Mouse (Mus musculus): ENCODE results near the gene Tcirg1. TPM values are rescaled to one million over a fixed set of nuclear protein-coding genes. Genes with fewer than 3 reads are reported as not detected.

Gene Tcirg1
- polyA plus RNA-seq, 1 experiment from 2014 or later = 28.8 TPM

DNA sequence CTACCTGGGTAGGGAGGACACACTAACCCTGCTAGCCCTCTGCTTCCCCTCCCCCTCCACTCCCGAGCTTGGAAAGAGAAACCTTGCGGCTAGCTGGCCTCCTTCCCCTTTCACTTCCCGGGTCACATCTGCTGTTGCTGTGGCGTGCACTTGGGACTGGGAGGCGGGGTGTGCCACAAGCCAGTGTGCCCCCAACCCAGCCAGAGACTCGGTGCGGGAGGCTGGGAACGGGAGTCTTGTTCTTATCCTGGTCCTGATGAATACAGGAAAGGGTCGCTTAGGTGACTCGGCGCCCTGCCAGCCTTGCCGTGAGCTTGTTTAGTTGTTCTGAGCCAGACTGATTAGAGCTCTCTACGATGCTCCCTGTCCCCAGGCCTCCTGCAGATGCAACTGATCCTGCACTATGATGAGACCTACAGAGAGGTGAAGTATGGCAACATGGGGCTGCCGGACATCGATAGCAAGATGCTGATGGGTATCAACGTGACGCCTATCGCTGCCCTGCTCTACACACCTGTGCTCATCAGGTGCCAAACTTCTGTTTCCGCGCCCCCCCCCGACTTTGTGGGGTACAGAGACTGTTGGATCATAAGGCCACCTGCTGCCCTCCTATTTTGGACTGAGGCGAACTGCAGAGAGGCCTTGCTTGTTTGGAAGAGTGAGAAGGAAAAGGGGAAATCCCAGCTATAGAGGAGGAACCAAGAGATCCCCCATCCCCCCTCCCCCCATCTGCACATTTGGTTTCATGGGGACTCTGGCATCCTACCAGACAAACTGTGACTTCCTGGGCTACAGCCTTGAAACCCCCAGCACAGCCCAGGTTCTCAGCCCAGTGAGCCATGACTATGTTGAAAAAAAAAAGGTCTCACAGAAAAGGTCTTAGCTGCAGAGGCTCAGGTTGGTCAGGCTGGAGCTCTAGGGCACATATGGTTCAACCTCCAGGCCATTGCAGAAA is 29.2 kb upstream of the Tcirg1 start:
- DNase-seq (ENCODE audit: low spot score) = peak; percentile 61
- 7% methylated on average over 22 of the region's 22 CpGs for WGBS
- peak overlapping the region; percentile 73 for H3K27ac ChIP-seq (replicated peaks)

GRCm38 (mm10) chr19:3935032-3935895 is 28.3 kb upstream of the Tcirg1 start, which contains the start of gene Unc93b1:
Unc93b1 (plus strand) TSS chr19:3935186.
- H3K27ac ChIP-seq (replicated peaks) = peak within 1 kb of the TSS; percentile 73
- DNase-seq (ENCODE audit: low spot score) = peak; percentile 75
- 5% methylated on average over 42 of the region's 42 CpGs for WGBS

More for the DNA sequence above, 29.2 kb upstream of the Tcirg1 start:
- no peaks in the 10 kb centered on the region for H3K36me3 ChIP-seq (replicated peaks)
- H3K4me1 ChIP-seq = peaks cover 17% of the 10 kb centered on the region
- H3K4me3 ChIP-seq = peak overlapping the region; percentile 64
- no peaks in the 10 kb centered on the region for H3K9me3 ChIP-seq
- peaks cover 28% of the 10 kb centered on the region for H3K27me3 ChIP-seq (replicated peaks; ENCODE audit: low read depth, poor library complexity, severe bottlenecking)

DNA sequence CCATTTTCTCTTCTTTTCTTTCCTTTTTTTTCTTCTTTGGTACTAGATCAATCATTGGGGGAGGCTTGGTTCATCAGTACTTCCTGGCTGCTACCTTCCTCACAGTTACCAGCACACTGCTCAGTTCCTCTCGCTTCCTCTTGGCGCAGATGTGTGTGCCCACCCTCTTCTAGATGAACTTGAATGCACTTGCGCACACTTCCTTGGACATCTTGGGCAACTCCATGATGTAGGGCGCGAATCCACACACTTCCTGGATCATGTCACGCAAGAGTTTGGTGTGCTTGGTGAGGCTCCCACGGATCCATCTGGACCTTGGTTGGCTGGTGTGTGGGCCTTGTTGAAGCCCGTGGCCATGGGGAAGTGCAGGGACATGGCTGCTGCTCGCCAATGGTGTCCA is 24.8 kb upstream of the Tcirg1 start:
- H3K9me3 ChIP-seq = no peaks in the 10 kb centered on the region
- H3K4me3 ChIP-seq = no peak overlapping the region
- H3K27ac ChIP-seq (replicated peaks) = no peak overlapping the region
- H3K36me3 ChIP-seq (replicated peaks) = no peaks in the 10 kb centered on the region
- H3K27me3 ChIP-seq (replicated peaks; ENCODE audit: low read depth, poor library complexity, severe bottlenecking) = peaks cover 25% of the 10 kb centered on the region
- DNase-seq (ENCODE audit: low spot score) = no peak
- peaks cover 39% of the 10 kb centered on the region for H3K4me1 ChIP-seq
- 91% methylated on average over 9 of the region's 9 CpGs for WGBS

More at GRCm38 (mm10) chr19:3935032-3935895, 28.3 kb upstream of the Tcirg1 start, which contains the start of gene Unc93b1:
- H3K27me3 ChIP-seq (replicated peaks; ENCODE audit: low read depth, poor library complexity, severe bottlenecking) = peaks cover 31% of the 10 kb centered on the region
- H3K4me3 ChIP-seq = peak within 1 kb of the TSS; percentile 64
- H3K9me3 ChIP-seq = no peaks in the 10 kb centered on the region
- no peaks in the 10 kb centered on the region for H3K36me3 ChIP-seq (replicated peaks)
- H3K4me1 ChIP-seq = peaks cover 22% of the 10 kb centered on the region

DNA sequence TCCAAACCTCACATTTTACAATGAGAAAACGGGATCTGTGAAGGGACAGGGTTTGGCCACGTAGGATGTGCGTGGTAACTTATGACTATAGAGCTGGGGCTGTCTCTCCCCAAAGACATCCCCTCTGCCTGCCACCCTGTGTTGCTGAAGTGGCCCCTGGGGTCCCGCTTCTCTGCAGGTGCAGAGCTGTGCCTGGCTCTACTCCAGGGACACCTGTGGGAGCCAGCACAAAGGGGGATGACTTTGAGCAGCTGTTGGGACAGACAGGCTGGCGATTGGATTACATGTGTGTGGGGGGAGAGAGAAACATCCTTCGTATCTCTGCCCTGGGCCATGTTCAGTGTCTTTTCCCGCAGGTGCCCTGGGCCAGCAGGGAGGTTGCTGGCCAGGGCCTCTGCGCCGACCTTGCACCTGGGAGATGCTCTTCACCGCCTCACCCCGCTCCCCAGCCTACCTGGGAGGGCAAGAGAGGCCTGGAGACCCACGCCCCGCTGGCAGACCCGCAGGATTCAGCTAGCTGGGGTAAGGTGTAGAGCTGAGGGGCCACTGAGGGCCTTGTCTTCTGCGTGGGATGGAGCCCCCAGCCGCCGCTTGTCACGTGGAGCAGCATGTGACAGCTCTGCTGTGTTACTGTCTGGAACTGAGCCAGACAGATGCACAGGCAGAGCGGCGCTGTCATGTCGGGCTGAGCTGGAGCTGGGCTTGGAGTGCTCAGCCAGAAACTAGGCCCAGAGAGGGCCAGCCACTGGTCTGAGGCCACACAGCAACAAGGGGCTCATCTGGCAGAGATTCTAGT is 23.5 kb upstream of the Tcirg1 start:
- Histone ChIP-seq H3K4me1 (peaks cover 32% of the 10 kb centered on the region), H3K27me3 (replicated peaks; ENCODE audit: low read depth, poor library complexity, severe bottlenecking) (peaks cover 13% of the 10 kb centered on the region; the same call in 1 of the 2 replicates), H3K9me3 (no peaks in the 10 kb centered on the region), H3K36me3 (replicated peaks) (no peaks in the 10 kb centered on the region), H3K27ac (replicated peaks) (peak overlapping the region; percentile 67), H3K4me3 (no peak overlapping the region)
- 79% methylated on average over 21 of the region's 21 CpGs for WGBS
- DNase-seq (ENCODE audit: low spot score) = no peak

DNA sequence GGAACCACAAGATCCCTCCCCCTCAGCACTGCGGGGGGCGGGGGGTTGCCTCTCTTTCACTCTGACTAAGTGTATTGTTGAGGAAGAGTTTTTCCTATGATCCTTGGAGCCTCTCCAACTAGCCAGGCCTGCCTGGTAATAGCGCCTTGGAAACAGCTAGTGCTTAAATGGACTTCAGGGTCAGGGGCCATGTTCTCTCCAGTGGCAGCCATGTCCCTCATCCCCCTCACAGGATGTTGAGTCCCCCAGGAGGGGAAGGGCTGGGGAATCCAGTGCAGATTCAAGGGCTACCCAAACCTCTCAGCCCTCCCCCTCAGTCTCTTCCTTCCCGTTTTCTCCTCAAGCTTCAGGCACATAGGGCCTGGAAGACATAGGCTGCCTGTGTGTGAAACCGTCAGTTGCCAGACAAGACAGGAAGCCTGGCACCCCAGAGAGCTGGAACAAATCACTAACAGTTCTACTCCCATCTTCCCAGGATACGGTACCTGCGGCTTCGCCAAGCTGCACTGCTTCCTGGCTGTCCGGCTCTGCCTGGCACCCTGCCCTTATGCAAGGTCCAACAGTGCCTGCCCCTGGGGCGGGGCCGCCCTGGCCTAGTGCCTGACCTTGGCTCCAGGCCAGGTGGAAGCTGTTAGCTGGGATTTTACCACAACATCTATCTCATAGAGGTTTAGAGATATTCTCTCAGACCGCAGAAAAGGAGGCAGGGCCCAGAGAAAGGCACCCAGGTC is 22.4 kb upstream of the Tcirg1 start, which contains the start of gene Aldh3b1:
TSS of gene Aldh3b1 (minus strand) at position 598 of the 731 bp plus-strand sequence.
- WGBS = 56% methylated on average over 12 of the region's 12 CpGs
- no peaks in the 10 kb centered on the region for H3K9me3 ChIP-seq
- 0 out of 2 replicates have a peak, but pooled peaks cover 6% of the 10 kb centered on the region for H3K27me3 ChIP-seq (replicated peaks; ENCODE audit: low read depth, poor library complexity, severe bottlenecking)
- peak within 1 kb of the TSS; percentile 67 for H3K27ac ChIP-seq (replicated peaks)
- no peak for DNase-seq (ENCODE audit: low spot score)
- no peak within 1 kb of the TSS for H3K4me3 ChIP-seq
- peaks cover 26% of the 10 kb centered on the region for H3K4me1 ChIP-seq
- H3K36me3 ChIP-seq (replicated peaks) = no peaks in the 10 kb centered on the region

- H3K36me3 ChIP-seq (replicated peaks) = no peaks in the 10 kb centered on the region
- peak overlapping the region; percentile 67; the same call in 1 of the 2 replicates for H3K27ac ChIP-seq (replicated peaks)
- H3K4me1 ChIP-seq = peaks cover 30% of the 10 kb centered on the region
- H3K4me3 ChIP-seq = no peak overlapping the region
- no peaks in the 10 kb centered on the region for H3K9me3 ChIP-seq
- 81% methylated on average over 4 of the region's 4 CpGs for WGBS
- DNase-seq (ENCODE audit: low spot score) = no peak
- H3K27me3 ChIP-seq (replicated peaks; ENCODE audit: low read depth, poor library complexity, severe bottlenecking) = 0 out of 2 replicates have a peak, but pooled peaks cover 4% of the 10 kb centered on the region
Observed at GRCm38 (mm10) chr19:3928779-3929178, 21.8 kb upstream of the Tcirg1 start.

DNA sequence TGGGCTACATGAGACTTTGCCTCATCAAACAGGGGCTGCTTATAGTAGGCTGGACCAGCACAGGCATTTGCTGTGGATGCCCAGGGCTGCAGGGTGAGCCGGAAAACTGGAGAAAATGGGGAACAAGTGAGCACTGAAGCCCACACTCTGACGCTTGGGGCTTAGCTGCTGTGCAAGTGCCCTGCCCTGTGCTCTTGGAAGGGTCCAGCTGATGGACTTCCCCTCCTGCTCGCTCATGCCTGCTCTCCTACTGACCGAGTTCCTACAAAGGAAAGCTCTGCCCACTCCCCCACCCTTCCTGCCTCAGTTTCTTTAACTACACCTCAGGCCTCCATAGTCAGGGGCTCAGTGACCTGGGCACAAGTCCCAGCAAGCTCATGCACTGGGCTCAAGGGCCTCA is 21.1 kb upstream of the Tcirg1 start:
- WGBS = 87% methylated on average over 4 of the region's 4 CpGs
- no peak overlapping the region for H3K27ac ChIP-seq (replicated peaks)
- H3K27me3 ChIP-seq (replicated peaks; ENCODE audit: low read depth, poor library complexity, severe bottlenecking) = 0 out of 2 replicates have a peak, but pooled peaks cover 4% of the 10 kb centered on the region
- peaks cover 38% of the 10 kb centered on the region for H3K4me1 ChIP-seq
- no peaks in the 10 kb centered on the region for H3K9me3 ChIP-seq
- H3K4me3 ChIP-seq = no peak overlapping the region
- no peaks in the 10 kb centered on the region for H3K36me3 ChIP-seq (replicated peaks)
- no peak for DNase-seq (ENCODE audit: low spot score)

GRCm38 (mm10) chr19:3926685-3927084 is 19.8 kb upstream of the Tcirg1 start:
- Histone ChIP-seq H3K9me3 (no peaks in the 10 kb centered on the region), H3K4me3 (no peak overlapping the region), H3K27ac (replicated peaks) (no peak overlapping the region), H3K4me1 (peaks cover 42% of the 10 kb centered on the region), H3K36me3 (replicated peaks) (no peaks in the 10 kb centered on the region), H3K27me3 (replicated peaks; ENCODE audit: low read depth, poor library complexity, severe bottlenecking) (0 out of 2 replicates have a peak, but pooled peaks cover 4% of the 10 kb centered on the region)
- 64% methylated on average over 6 of the region's 6 CpGs for WGBS
- no peak for DNase-seq (ENCODE audit: low spot score)

DNA sequence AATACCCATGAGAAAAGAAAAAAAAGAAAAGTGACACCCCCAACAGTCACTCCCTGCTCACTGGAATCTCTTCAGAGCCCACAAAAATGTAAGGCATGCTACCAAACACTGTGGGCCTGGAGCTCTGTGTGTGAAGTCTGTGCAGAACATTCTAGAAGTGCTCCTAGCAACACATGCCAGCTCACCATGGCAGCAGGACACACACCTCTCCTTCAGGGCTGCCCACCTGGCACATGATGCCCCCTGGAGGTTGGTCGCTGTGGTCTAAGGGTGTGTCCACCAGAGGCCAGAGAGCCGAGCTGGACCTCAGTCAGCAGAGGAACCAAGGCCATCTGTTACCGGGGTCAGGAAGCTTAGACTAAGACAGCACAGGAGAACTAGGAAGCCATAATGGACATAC is 19.3 kb upstream of the Tcirg1 start:
- Histone ChIP-seq H3K27ac (replicated peaks) (no peak overlapping the region), H3K27me3 (replicated peaks; ENCODE audit: low read depth, poor library complexity, severe bottlenecking) (0 out of 2 replicates have a peak, but pooled peaks cover 4% of the 10 kb centered on the region), H3K9me3 (no peaks in the 10 kb centered on the region), H3K4me3 (no peak overlapping the region), H3K4me1 (peaks cover 42% of the 10 kb centered on the region), H3K36me3 (replicated peaks) (no peaks in the 10 kb centered on the region)
- no peak for DNase-seq (ENCODE audit: low spot score)
- WGBS = 77% methylated on average over 3 of the region's 3 CpGs

GRCm38 (mm10) chr19:3925859-3926258 is 18.9 kb upstream of the Tcirg1 start:
- DNase-seq (ENCODE audit: low spot score) = no peak
- H3K27ac ChIP-seq (replicated peaks) = no peak overlapping the region
- 0 out of 2 replicates have a peak, but pooled peaks cover 4% of the 10 kb centered on the region for H3K27me3 ChIP-seq (replicated peaks; ENCODE audit: low read depth, poor library complexity, severe bottlenecking)
- no peaks in the 10 kb centered on the region for H3K36me3 ChIP-seq (replicated peaks)
- WGBS = 78% methylated on average over 6 of the region's 6 CpGs
- H3K9me3 ChIP-seq = no peaks in the 10 kb centered on the region
- no peak overlapping the region for H3K4me3 ChIP-seq
- peaks cover 42% of the 10 kb centered on the region for H3K4me1 ChIP-seq

- Histone ChIP-seq H3K4me1 (peaks cover 39% of the 10 kb centered on the region), H3K9me3 (no peaks in the 10 kb centered on the region), H3K4me3 (no peak overlapping the region), H3K36me3 (replicated peaks) (no peaks in the 10 kb centered on the region), H3K27me3 (replicated peaks; ENCODE audit: low read depth, poor library complexity, severe bottlenecking) (no peaks in the 10 kb centered on the region), H3K27ac (replicated peaks) (no peak overlapping the region)
- 93% methylated on average over 7 of the region's 7 CpGs for WGBS
- DNase-seq (ENCODE audit: low spot score) = no peak
Observed at GRCm38 (mm10) chr19:3924868-3925267, 17.9 kb upstream of the Tcirg1 start.

All from embryonic facial prominence, embryonic 10.5 days (tissue).